Mouse (Mus musculus) yolk sac, embryonic 10.5 days (tissue): ENCODE data around the gene Dhrs3.

Source experiments
- DNase-seq: peaks from one replicate; pipeline ENCODE4 v3.0.0-alpha.2; 2017; ENCODE audit warnings: low spot score

The Dhrs3 gene

DNA sequence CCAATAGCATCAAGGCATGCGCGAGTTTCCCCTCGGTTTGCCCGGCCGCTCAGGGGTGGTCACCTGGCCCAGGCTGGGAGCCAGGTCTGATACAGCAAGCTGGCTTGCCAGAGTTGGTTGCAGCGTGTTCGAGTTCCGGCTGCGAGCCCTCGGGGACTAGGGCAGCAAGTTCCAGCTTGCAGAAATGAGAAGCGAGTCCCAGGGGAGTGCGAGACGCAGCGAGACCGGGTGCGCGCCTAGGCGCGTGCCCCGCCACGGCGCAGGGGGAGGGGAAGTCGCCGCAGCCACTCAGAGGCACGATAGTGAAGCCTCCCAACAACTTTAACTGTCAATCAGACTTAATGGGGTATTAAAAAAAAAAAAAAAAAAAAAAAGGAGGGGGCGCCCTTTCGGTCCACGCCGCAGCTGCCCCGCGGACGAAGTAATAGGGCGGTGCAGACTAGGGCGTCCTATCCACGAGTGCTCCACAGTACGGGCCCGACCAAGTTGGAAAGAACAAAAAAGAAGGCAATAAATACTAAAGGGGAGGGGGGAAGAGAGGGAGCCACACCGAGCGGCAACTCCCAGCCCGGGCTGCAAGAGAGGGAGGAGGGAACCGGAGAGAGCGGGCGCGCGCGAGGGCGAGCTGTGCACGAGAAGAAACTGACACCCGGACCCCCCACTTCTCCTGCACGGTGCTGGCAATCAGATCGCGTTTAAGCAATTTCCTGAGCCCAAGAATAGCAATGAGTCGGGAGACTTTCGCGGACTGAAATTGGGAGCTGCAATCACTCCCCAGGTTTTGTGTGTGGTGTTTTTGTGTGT lies at the start of gene Dhrs3:
Gene Dhrs3 (plus strand): TSS at position 695 of the 804 bp plus-strand sequence.
- DNase-seq = peak; percentile 89

- DNase-seq = no peak
Observed at GRCm38 (mm10) chr4:144861756-144862505, 30.7 kb upstream of the Dhrs3 start.

GRCm38 (mm10) chr4:144867926-144868325 lies 24.7 kb upstream of the Dhrs3 start:
- no peak for DNase-seq

GRCm38 (mm10) chr4:144868584-144868983 lies 24.0 kb upstream of the Dhrs3 start:
- no peak for DNase-seq

- no peak for DNase-seq
Observed at GRCm38 (mm10) chr4:144872905-144873304, 19.7 kb upstream of the Dhrs3 start.

- DNase-seq = no peak
Observed at GRCm38 (mm10) chr4:144875576-144876093, 17.0 kb upstream of the Dhrs3 start.

DNA sequence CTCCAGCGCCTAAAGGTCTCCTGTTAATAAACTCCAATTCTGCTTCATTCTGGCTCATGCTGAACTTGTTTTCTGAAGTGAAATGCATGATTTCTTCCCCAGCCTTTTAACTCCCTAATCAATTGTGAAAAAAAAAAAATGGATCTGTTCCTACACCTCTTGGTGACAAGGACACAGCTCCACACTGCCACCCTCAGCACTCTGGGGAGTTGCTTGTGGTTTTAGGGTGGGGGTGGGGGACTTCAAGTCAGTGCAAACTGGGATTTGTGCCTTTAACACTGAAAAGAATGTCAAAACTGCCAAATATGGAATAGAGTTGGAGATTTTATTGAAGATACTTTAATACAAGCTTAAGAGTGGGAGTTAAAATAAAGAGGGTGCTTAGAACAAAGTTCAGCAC lies 13.1 kb upstream of the Dhrs3 start:
- no peak for DNase-seq

GRCm38 (mm10) chr4:144881376-144881775 lies 11.3 kb upstream of the Dhrs3 start:
- no peak for DNase-seq

GRCm38 (mm10) chr4:144882881-144883331 lies 9.7 kb upstream of the Dhrs3 start:
- DNase-seq = no peak

GRCm38 (mm10) chr4:144886460-144886859 lies 6.2 kb upstream of the Dhrs3 start:
- no peak for DNase-seq

DNA sequence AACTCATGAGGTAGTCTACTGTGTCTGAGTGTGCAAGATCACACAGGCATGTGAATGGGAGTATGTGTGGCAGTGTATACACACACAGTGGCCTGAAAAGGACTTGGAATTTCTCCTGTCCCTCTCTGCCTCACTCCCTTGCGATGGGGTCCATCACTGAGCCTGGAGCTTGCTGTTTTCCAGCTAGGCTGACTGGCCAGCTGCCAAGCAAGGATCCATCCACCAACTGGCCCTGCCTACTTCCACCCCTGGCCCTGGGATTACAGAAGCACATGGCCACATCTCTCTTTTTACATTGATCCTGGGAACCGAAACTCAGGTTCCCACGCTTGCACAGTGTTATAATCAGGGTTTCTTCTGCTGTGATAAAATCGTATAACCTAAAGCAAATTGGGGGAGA lies 3.9 kb upstream of the Dhrs3 start:
- DNase-seq = no peak

GRCm38 (mm10) chr4:144889505-144890301 lies 2.9 kb upstream of the Dhrs3 start:
- no peak for DNase-seq

DNA sequence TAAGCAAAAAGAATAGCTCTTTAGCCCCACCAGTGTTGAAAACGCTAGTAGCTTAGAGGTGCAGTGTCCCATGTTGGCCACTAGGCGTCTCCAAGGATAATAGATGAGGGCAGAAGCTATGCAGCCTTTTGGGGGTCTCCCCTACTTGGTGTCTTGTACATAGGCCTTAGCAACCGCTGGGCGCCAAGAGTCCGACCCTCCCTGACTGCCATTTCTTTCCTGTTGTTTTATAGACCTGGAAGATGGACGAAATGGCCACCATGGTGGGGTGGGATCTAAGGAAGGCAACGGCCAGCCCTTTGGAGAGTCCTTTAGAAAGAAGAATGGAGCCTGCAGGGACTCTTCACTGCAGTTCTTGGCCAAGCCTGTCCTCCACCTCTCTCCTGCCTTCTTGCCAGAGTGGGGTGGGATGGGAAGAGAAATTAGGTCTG lies 1.9 kb upstream of the Dhrs3 start:
- peak; percentile 68 for DNase-seq

DNA sequence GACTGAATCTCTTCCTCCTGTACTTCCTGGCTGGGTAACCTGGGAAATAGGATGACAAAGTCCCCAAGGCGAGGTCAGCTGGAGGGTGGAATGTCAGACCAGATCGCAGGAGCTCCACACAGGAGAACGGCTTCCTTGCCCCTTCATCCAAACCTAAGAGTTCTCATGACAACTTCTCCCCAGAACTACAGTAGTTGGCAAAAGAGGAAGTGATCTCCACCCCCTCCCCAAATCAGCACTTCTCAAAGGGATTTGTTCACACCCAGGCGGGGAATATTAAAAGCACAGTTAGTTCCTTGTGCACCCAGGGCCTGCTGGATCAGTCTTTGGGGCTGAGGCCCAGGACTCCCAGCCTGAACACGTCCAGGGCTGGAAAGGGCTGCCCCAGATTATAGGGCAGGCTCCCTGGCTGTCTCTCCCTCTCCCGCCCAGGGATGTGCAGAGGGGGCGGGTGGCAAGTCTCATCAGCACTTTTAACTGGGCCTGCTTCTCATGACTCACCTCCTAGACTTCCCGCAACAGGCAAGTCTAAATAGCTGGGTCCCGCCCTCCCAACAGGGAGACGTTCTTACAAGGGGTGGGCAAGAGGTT lies 1.4 kb upstream of the Dhrs3 start:
- DNase-seq = peak; percentile 51

DNA sequence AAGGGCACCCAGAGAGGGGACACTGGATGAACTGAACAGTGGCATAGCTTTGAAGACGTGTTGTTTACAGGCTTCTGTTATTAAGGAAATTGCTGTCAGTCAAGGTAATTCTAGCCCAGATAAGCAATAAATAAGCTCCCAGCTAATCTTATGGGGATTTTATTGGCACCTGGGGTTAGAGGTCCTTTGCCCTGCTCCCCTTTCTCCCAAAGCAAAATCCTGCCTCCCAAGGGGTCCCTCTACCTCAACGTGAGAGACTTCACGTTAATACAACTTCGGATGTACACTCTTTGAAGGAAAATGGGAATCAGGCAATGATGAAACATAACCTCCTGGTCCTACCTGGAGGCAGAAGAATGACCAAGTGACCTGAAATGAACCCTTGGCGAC lies 889 bp upstream of the Dhrs3 start:
- peak; percentile 19 for DNase-seq

DNA sequence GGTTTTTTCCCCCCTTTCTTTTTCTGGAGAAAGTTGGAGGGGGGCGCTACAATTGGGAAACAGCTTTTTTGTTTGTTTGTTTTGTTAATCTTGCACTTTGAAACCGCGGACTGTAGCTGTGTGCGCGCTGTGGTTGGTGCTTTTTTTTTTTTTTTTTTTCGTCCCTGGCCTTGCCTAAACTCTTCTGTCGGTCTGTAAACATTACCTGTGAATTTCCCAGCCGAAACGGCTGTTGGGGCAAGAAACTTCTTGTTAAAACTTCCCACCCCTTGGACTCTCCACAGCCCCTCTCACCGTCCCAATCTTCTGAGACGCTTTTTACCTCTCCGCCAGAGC lies 278 bp downstream of the Dhrs3 start:
- no peak for DNase-seq

DNA sequence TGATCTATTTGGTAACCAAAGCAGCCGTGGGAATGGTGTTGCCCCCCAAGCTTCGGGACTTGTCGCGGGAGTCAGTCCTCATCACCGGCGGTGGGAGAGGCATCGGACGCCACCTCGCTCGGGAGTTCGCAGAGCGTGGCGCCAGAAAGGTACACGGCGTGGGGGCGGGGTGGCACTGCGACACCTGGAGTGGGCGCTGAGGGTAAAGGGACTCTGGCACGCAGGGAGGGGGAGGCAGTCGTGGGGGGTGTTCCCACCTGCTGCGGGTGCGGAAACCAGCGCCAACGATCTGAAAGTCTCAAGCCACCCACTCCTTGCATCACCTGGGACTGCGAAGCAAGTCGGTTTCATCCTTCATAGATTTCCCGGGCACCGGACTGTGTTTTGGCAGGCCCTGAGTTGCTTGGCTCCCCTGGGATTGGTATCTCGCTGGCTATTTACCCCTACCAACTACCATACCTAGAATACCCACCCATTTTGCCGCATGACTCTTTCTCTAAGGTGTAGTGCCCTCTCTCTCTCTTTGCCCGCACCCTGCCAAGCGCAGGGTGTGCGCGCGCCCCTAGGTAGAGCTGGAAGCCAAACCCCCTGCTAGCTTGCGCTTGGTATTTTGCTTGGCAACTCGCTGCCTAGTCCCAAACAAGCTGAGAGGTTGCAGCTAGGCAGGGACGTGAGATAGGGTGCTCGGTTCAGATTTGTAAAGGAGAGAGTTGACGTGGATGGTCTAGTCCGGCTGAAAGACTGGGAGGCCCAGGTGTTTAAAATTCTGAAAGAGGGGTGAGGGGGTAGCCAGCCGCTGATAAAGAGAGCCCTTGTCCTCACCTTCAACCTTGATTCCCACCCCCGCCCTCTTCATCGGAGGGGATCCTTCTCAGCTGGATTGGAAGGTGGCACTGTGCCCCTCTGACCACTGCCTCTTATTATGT lies 1.2 kb downstream of the Dhrs3 start:
- DNase-seq = peak; percentile 42

DNA sequence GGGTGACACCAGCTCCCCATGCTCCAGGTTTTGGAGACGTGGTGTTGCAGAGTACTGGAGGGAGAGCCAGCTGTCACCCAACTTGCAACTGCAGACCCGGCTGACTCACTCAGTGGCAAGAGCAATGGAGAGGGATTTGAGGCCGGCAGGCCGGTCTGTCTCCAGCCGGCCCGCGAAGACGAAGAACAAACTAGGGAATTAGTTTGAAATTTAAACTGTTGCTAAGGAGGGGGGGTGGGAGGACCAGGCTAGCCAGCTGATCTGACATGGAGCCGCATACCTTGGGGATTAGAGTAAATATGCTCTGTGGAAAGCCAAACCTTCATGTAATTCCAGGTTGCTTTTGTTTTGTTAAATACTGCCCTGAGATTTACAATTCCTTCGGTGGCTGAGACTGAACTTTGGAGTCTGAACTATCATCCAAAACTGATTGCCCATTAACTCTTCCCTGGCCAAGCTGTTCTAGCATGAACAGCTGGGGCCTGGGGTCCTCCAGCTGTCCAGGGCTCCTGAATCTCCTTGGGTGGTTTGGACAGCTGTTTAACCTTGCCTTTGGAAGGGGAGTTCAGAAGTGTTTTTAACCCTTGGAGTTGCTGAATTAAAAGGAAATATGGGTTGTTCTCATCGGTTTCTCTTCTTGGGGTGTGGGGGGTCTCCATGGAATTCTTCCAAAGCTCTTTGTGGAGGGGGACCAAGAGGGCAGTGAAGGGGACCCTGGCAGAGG lies 2.0 kb downstream of the Dhrs3 start:
- DNase-seq = peak; percentile 84

DNA sequence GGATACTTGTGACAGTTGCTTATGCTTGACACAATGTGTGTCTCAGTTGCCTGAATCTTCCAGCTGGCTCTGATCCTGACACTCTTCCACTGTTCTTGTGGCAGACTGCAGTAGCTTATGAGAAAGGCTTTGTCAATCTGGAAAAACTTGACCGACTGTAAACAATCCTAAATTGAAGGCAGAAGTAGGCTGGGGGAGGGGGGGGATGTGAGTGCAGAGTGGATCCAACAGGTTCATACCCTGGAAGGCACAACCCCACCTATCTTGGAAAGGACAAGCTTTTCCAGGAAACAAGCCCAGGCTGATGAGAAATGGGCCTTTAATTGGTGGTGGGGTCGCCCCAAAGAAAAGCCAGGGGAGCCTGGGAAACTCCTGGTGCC lies 2.6 kb downstream of the Dhrs3 start:
- peak; percentile 71 for DNase-seq

DNA sequence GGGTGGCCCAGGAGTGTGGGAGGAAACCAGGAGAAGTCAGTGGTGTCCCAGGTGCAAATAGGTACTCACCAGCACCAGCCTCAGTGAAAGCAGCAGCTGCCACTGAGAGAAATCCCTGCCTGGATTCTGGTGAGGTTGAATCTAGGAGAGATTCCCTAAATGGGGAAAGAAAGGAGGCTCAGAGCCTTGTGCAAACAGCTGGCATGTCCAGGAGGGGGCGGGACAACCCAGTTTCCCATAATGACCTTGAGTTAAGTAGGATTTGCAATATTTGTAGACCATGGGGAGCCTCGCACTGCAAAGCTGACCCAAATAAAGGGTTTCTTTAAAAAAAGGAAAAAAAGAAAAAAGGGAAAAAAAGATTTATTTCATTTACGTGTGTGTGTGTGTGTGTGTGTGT lies 3.7 kb downstream of the Dhrs3 start:
- peak; percentile 27 for DNase-seq
